Mouse (Mus musculus) neutrophil, adult 5-6 weeks (primary cell): ENCODE results near the gene Egfr. TPM values are rescaled to one million over a fixed set of nuclear protein-coding genes. Genes with fewer than 3 reads are reported as not detected.

ENCODE experiments used
- ATAC-seq: fragments of 151-379, 151-347 bp; 2 replicates; pipeline ENCODE4 v1.8.0; 2017; ENCODE audit warnings: mild to moderate bottlenecking, moderate TSS enrichment; ENCODE audit not compliant: insufficient number of reproducible peaks, poor library complexity, low FRiP score, severe bottlenecking; ENCODE audit errors: extremely low read depth
- total RNA-seq: library from RNA; stranded (forward); fragments of 200-1000 nt; gene quantifications from 2 replicates; pipeline ENCODE4 v1.2.3, GENCODE M21; 2017

Egfr gene
- total RNA-seq = under 0.01 and 0.25 TPM in 2 replicates

GRCm38 (mm10) chr11:16752007-16752348 lies at the start of gene Egfr:
Gene Egfr (plus strand): TSS chr11:16752203.
- ATAC-seq = no peak

- no peak for ATAC-seq
Observed at GRCm38 (mm10) chr11:16703221-16703620, 48.8 kb upstream of the Egfr start.

GRCm38 (mm10) chr11:16735083-16735644 lies 16.8 kb upstream of the Egfr start:
- no peak for ATAC-seq

- no peak for ATAC-seq
Observed at GRCm38 (mm10) chr11:16737323-16737722, 14.7 kb upstream of the Egfr start.

GRCm38 (mm10) chr11:16738691-16739090 lies 13.3 kb upstream of the Egfr start:
- no peak for ATAC-seq

- ATAC-seq = no peak
Observed at GRCm38 (mm10) chr11:16739155-16739554, 12.8 kb upstream of the Egfr start.

GRCm38 (mm10) chr11:16740691-16741611 lies 11.1 kb upstream of the Egfr start:
- ATAC-seq = no peak

- ATAC-seq = no peak
Observed at GRCm38 (mm10) chr11:16742251-16742650, 9.8 kb upstream of the Egfr start.

- ATAC-seq = no peak
Observed at GRCm38 (mm10) chr11:16742821-16743220, 9.2 kb upstream of the Egfr start.

- ATAC-seq = no peak
Observed at GRCm38 (mm10) chr11:16751457-16751982, 483 bp upstream of the Egfr start.

- no peak for ATAC-seq
Observed at GRCm38 (mm10) chr11:16752349-16753153, 548 bp downstream of the Egfr start.

GRCm38 (mm10) chr11:16753154-16754040 lies 1.4 kb downstream of the Egfr start:
- no peak for ATAC-seq

- no peak for ATAC-seq
Observed at GRCm38 (mm10) chr11:16759930-16760329, 7.9 kb downstream of the Egfr start.

- no peak for ATAC-seq
Observed at GRCm38 (mm10) chr11:16761184-16761583, 9.2 kb downstream of the Egfr start.

- ATAC-seq = no peak
Observed at GRCm38 (mm10) chr11:16766038-16766815, 14.2 kb downstream of the Egfr start.

- ATAC-seq = no peak
Observed at GRCm38 (mm10) chr11:16767984-16768383, 16.0 kb downstream of the Egfr start.

- no peak for ATAC-seq
Observed at GRCm38 (mm10) chr11:16769276-16769675, 17.3 kb downstream of the Egfr start.
